Mouse (Mus musculus): ENCODE measurements around the gene Sys1. TPM values are rescaled to one million over a fixed set of nuclear protein-coding genes. Genes with fewer than 3 reads are reported as not detected.

The Sys1 gene
- polyA plus RNA-seq, 1 experiment from 2014 or later, result 49.1 TPM

DNA sequence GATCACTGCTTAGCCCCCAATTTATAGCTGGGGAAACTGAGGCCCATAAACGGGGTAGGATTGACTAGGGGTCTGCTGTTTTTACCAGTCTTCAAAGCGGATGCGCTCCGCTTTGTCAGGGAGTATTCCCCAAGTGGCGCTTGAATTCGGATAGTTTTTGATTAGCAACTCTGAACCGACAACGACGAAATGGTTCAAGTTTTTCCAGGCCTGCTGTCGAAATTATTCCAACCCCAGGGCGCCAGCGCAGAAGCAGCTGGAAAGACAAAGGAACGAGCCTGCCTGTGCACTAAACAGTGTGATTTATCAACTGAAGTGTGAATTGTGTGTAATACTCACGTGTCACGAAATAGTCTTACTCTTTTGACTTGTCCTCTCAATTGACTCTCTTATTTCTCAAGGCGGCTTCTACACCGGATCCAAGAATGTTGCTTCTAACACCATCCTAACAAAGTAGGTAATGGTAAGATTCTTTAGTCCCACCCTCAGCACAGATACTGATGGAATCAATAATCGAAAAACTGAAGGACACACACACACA, 13.2 kb upstream of the Sys1 start, which contains the start of gene Sdc4:
Gene Sdc4 (minus strand): TSS at position 428 of the 541 bp plus-strand sequence.
- H3K4me3 ChIP-seq (ENCODE audit: low read depth, low read length), result peak within 1 kb of the TSS; percentile 57
- 10% methylated on average over 18 of the region's 18 CpGs for WGBS
- DNase-seq (ENCODE audit: low spot score), result no peak
- H3K27ac ChIP-seq (ENCODE audit: low read depth, low read length), result peak within 1 kb of the TSS; percentile 53
- H3K9ac ChIP-seq (ENCODE audit: low read depth, low read length), result peak within 1 kb of the TSS; percentile 64
- no peaks in the 10 kb centered on the region for H3K9me3 ChIP-seq (ENCODE audit: control insufficient read depth, low read length)
- peaks cover 5% of the 10 kb centered on the region for H3K4me1 ChIP-seq (replicated peaks; ENCODE audit: control insufficient read depth, insufficient read depth, low read length)
- no peaks in the 10 kb centered on the region for H3K36me3 ChIP-seq (ENCODE audit: control insufficient read depth, insufficient read depth, low read length)
- ATAC-seq (replicated peaks; ENCODE audit: low FRiP score), result no peak
- peaks cover 34% of the 10 kb centered on the region for H3K27me3 ChIP-seq (replicated peaks; ENCODE audit: control insufficient read depth, insufficient read depth, low read length)
- H3K4me2 ChIP-seq, result peak within 1 kb of the TSS; percentile 65

DNA sequence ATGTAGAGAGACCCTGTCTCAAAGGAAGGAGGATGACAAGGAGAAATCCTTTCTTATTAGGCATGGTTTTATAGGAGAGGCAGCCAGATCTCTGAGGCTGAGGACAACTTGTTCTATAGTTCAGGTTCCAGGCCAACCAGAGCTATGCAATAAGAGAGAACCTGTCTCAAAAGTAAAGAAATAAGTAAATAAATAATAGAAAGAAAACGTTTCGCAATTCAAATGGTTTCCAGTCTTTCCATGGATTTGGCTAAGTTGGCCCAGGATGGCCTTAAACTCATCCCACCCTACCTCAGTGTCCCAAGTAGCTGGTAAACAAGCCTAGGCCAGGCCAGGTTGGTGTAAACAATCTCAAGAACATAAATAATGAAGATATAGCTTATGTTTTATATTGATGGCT, 12.1 kb upstream of the Sys1 start:
- H3K9ac ChIP-seq (ENCODE audit: low read depth, low read length), result no peak overlapping the region
- H3K4me3 ChIP-seq (ENCODE audit: low read depth, low read length), result no peak overlapping the region
- no peak overlapping the region for H3K4me2 ChIP-seq
- H3K27ac ChIP-seq (ENCODE audit: low read depth, low read length), result no peak overlapping the region
- WGBS, result 67% methylated on average over 2 of the region's 2 CpGs
- DNase-seq (ENCODE audit: low spot score), result no peak
- no peaks in the 10 kb centered on the region; the same call in 1 of the 2 replicates for H3K4me1 ChIP-seq (replicated peaks; ENCODE audit: control insufficient read depth, insufficient read depth, low read length)
- ATAC-seq (replicated peaks; ENCODE audit: low FRiP score), result no peak
- H3K36me3 ChIP-seq (ENCODE audit: control insufficient read depth, insufficient read depth, low read length), result no peaks in the 10 kb centered on the region
- H3K9me3 ChIP-seq (ENCODE audit: control insufficient read depth, low read length), result no peaks in the 10 kb centered on the region
- H3K27me3 ChIP-seq (replicated peaks; ENCODE audit: control insufficient read depth, insufficient read depth, low read length), result peaks cover 34% of the 10 kb centered on the region

DNA sequence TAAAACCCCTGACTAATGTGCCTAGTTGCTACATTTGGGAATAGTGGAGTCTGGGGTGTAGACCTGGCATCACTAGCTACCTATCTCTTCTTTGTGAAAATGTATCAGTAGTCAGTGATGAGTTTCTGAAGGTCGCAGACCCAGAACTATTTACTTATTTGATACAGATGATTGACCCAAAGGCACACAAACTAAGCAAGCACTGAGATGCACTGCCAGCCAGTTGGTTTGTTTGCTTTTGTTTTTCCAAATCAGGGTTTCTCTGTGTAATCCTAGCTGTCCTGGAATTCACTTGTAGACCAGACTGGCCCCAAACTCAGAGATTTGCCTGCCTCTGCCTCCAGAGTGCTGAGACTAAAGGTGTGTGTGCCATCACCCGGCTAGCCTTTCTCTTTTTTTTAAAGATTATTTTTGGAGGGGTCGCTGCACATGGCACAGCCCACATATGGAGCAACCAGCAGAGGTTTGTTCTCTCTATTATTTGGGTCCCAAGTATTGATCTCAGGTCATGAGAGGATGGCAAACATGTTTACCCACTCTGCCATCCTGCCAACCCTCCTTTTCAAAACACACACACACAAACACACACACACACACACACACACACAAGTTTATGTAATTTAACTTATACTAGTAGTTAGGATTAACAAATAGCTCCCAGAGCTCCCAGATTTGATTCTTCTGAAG, 11.2 kb upstream of the Sys1 start:
- Histone ChIP-seq H3K4me1 (replicated peaks; ENCODE audit: control insufficient read depth, insufficient read depth, low read length) (no peaks in the 10 kb centered on the region; the same call in 1 of the 2 replicates), H3K27ac (ENCODE audit: low read depth, low read length) (no peak overlapping the region), H3K4me2 (no peak overlapping the region), H3K4me3 (ENCODE audit: low read depth, low read length) (no peak overlapping the region), H3K9ac (ENCODE audit: low read depth, low read length) (no peak overlapping the region), H3K27me3 (replicated peaks; ENCODE audit: control insufficient read depth, insufficient read depth, low read length) (peaks cover 33% of the 10 kb centered on the region), H3K36me3 (ENCODE audit: control insufficient read depth, insufficient read depth, low read length) (no peaks in the 10 kb centered on the region), H3K9me3 (ENCODE audit: control insufficient read depth, low read length) (no peaks in the 10 kb centered on the region)
- WGBS, result 69% methylated on average over 3 of the region's 3 CpGs
- DNase-seq (ENCODE audit: low spot score), result no peak
- no peak for ATAC-seq (replicated peaks; ENCODE audit: low FRiP score)

DNA sequence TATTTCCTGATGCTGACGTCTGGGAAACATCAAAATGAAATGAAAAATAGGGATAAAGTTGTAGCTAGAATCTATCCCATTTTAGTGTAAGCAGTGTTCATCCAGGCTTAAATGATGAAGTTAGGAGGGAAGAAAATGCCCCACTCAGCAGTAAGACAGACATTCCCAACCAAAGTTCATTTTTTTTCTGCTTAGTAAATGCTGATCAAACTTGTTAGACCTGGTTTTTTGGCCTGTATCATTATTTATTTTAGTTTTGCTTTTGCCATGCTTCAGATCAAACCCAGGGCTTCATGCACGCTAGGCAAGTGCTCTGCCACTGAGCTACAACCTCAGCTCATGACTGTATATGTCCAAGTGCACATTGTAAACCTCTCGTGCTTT, 10.7 kb upstream of the Sys1 start:
- H3K4me1 ChIP-seq (replicated peaks; ENCODE audit: control insufficient read depth, insufficient read depth, low read length), result no peaks in the 10 kb centered on the region; the same call in 1 of the 2 replicates
- H3K4me3 ChIP-seq (ENCODE audit: low read depth, low read length), result no peak overlapping the region
- peaks cover 27% of the 10 kb centered on the region for H3K27me3 ChIP-seq (replicated peaks; ENCODE audit: control insufficient read depth, insufficient read depth, low read length)
- no peak overlapping the region for H3K27ac ChIP-seq (ENCODE audit: low read depth, low read length)
- no peaks in the 10 kb centered on the region for H3K9me3 ChIP-seq (ENCODE audit: control insufficient read depth, low read length)
- no peak for DNase-seq (ENCODE audit: low spot score)
- WGBS, result 74% methylated on average over 3 of the region's 3 CpGs
- no peaks in the 10 kb centered on the region for H3K36me3 ChIP-seq (ENCODE audit: control insufficient read depth, insufficient read depth, low read length)
- ATAC-seq (replicated peaks; ENCODE audit: low FRiP score), result no peak
- no peak overlapping the region for H3K9ac ChIP-seq (ENCODE audit: low read depth, low read length)
- no peak overlapping the region for H3K4me2 ChIP-seq

DNA sequence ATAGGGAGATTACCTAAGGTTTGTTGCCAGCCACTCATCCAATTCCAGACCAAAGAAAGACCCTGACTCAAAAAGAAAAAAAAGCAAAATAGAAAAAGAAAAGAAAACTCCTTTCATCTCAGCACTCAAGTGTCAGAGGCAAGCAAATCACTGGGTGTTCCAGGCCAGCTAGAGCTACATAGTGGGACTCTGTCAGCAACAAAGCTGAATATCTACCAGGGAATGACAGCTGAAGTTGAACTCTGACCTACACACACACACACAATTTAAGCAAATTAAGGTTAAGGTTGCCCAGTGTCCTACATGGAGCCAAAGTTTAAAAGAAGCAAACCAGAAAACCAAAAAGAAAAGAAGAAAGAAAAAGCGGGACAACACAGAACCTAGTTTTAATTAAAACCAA, 8.6 kb upstream of the Sys1 start:
- Histone ChIP-seq H3K4me3 (ENCODE audit: low read depth, low read length) (no peak overlapping the region), H3K27ac (ENCODE audit: low read depth, low read length) (no peak overlapping the region), H3K36me3 (ENCODE audit: control insufficient read depth, insufficient read depth, low read length) (no peaks in the 10 kb centered on the region), H3K9me3 (ENCODE audit: control insufficient read depth, low read length) (no peaks in the 10 kb centered on the region), H3K9ac (ENCODE audit: low read depth, low read length) (no peak overlapping the region), H3K4me1 (replicated peaks; ENCODE audit: control insufficient read depth, insufficient read depth, low read length) (no peaks in the 10 kb centered on the region), H3K27me3 (replicated peaks; ENCODE audit: control insufficient read depth, insufficient read depth, low read length) (peaks cover 8% of the 10 kb centered on the region), H3K4me2 (no peak overlapping the region)
- no peak for DNase-seq (ENCODE audit: low spot score)
- ATAC-seq (replicated peaks; ENCODE audit: low FRiP score), result no peak
- 94% methylated on average over 1 of the region's 1 CpGs for whole genome bisulfite sequencing

DNA sequence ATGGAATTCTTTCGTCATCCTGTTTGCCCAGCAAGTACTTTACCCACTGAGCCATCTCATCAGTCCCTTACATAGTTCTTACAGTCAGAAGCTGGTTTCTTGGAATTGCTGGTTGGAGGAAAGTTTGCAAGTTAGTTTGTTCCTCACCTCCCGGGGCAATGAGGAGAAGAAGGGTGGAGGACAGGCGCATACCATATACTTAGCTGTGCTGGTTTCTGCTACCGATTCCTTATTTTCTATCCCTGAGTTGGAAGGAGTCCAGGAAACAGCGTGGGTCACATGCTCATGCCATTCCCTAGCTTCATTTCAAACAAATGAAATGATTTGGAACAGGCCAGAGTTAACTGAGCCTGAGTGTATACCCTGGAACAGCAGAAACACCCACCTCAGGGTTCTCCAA, 7.8 kb upstream of the Sys1 start:
- no peaks in the 10 kb centered on the region for H3K4me1 ChIP-seq (replicated peaks; ENCODE audit: control insufficient read depth, insufficient read depth, low read length)
- WGBS, result 81% methylated on average over 5 of the region's 5 CpGs
- H3K9me3 ChIP-seq (ENCODE audit: control insufficient read depth, low read length), result no peaks in the 10 kb centered on the region
- H3K27me3 ChIP-seq (replicated peaks; ENCODE audit: control insufficient read depth, insufficient read depth, low read length), result peaks cover under 1% of the 10 kb centered on the region; the same call in 1 of the 2 replicates
- H3K4me2 ChIP-seq, result no peak overlapping the region
- no peak for ATAC-seq (replicated peaks; ENCODE audit: low FRiP score)
- no peak overlapping the region for H3K27ac ChIP-seq (ENCODE audit: low read depth, low read length)
- no peaks in the 10 kb centered on the region for H3K36me3 ChIP-seq (ENCODE audit: control insufficient read depth, insufficient read depth, low read length)
- no peak overlapping the region for H3K4me3 ChIP-seq (ENCODE audit: low read depth, low read length)
- H3K9ac ChIP-seq (ENCODE audit: low read depth, low read length), result no peak overlapping the region
- no peak for DNase-seq (ENCODE audit: low spot score)

DNA sequence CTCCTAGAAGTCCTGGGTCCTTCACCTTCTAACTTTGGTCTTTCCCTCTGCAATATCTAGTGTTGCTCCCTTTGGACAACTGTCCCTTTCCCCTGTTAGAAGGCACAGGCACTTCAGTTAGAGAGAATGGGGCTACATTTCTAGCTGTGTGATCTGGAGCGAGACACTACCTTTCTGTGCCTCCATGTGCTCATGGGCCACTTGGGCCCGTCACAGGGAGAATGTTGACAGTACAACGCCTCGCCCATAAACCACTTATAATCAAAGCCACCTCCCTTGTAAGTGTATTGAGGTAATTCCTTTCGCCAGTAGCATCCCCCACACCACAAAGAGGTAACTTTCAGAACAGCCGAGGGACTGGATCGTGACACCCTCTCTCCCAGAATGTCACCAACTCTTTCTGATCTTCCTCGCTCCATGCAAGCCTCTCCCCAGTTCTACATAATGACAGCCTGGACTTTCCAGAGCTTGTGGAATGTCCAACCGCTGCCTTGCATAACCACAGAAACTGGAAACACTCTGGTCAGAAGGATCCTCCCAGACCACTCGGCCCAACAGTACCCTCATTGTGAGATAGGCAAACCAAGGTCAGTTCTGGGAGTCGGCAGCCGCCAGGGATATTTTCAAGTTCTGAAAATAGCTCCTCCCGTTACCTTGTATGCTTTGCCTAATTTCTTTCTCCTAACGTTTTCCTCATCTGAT, 7.3 kb upstream of the Sys1 start:
- Histone ChIP-seq H3K9ac (ENCODE audit: low read depth, low read length) (no peak overlapping the region), H3K4me3 (ENCODE audit: low read depth, low read length) (no peak overlapping the region), H3K4me1 (replicated peaks; ENCODE audit: control insufficient read depth, insufficient read depth, low read length) (no peaks in the 10 kb centered on the region), H3K36me3 (ENCODE audit: control insufficient read depth, insufficient read depth, low read length) (no peaks in the 10 kb centered on the region), H3K4me2 (no peak overlapping the region), H3K27me3 (replicated peaks; ENCODE audit: control insufficient read depth, insufficient read depth, low read length) (no peaks in the 10 kb centered on the region; the same call in 1 of the 2 replicates), H3K9me3 (ENCODE audit: control insufficient read depth, low read length) (no peaks in the 10 kb centered on the region), H3K27ac (ENCODE audit: low read depth, low read length) (no peak overlapping the region)
- ATAC-seq (replicated peaks; ENCODE audit: low FRiP score) (no peak), DNase-seq (ENCODE audit: low spot score) (no peak)
- WGBS, result 82% methylated on average over 14 of the region's 14 CpGs

DNA sequence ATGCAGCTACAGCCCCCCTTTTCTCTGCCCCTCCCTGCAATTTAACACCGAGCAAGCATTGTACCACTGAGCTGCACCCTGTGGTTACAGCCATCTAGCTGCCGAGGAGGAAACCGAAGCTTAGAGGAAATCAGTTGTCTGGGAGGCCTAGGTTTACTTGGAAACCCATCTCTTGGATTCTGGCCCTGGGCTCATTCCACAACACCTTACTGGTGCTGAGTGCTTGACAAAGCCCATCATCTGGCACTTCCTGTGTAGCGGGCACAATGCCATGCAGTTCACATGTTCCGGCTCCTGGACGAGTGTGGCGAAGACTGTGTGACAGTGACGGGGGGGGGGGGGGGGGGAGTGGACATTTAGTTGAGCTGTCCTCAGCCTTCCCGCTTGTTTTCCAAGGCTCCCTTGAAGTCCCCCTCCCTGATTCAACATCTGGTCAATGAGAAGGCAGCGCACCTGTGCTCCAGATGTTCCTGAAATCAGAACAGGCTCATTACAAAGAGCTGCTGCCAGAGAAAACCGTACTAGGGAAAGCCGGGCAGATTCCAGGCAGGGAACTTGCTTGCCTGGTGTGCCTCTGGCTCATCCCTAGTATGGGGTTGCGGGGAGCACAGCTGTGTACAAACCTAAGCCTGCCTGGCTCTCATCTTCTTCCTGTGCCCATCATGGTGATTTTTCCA, 4.6 kb upstream of the Sys1 start:
- 58% methylated on average over 13 of the region's 13 CpGs for WGBS
- H3K9me3 ChIP-seq (ENCODE audit: control insufficient read depth, low read length), result no peaks in the 10 kb centered on the region
- H3K27me3 ChIP-seq (replicated peaks; ENCODE audit: control insufficient read depth, insufficient read depth, low read length), result no peaks in the 10 kb centered on the region; the same call in 1 of the 2 replicates
- peaks cover 11% of the 10 kb centered on the region; the same call in 1 of the 2 replicates for H3K4me1 ChIP-seq (replicated peaks; ENCODE audit: control insufficient read depth, insufficient read depth, low read length)
- no peak overlapping the region for H3K4me3 ChIP-seq (ENCODE audit: low read depth, low read length)
- no peak overlapping the region for H3K9ac ChIP-seq (ENCODE audit: low read depth, low read length)
- ATAC-seq (replicated peaks; ENCODE audit: low FRiP score) (no peak), DNase-seq (ENCODE audit: low spot score) (no peak)
- H3K4me2 ChIP-seq, result no peak overlapping the region
- H3K27ac ChIP-seq (ENCODE audit: low read depth, low read length), result no peak overlapping the region
- no peaks in the 10 kb centered on the region for H3K36me3 ChIP-seq (ENCODE audit: control insufficient read depth, insufficient read depth, low read length)

All from liver, embryonic 11.5 days (tissue).